Mouse (Mus musculus): Measurements from ENCODE around the gene Gm10647. TPM values are rescaled to one million over a fixed set of nuclear protein-coding genes. Genes with fewer than 3 reads are reported as not detected.

Gm10647 gene
- polyA plus RNA-seq, 1 experiment from 2014 or later: 0.34 TPM

DNA sequence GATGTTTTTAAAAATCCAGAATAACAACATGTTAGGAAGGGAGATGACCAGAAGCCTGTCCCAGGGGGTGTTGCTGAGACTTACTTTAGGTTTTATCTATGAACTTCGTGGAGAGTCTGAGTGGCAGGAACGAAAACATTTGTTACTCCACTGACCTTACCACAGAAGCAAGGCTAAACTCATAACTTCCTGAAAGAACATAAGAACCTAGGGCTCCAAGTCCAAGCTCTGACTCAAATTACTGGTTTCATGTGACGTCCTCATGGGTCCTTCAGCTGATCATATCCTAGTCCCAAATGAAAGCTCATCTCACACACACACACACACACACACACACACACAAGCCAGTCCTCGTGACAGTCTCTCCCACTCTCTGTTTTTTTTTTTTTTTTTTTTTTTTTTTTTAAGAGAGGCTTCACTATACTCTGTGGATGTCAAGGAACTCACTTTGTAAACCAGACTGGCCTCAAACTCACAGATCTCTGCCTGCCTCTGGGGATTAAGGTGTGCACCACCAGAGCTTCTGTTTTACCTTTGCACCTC is 35.6 kb downstream of the Gm10647 start:
- Histone ChIP-seq H3K4me1 (replicated peaks; ENCODE audit: control insufficient read depth, insufficient read depth, low read length) (peaks cover 5% of the 10 kb centered on the region; the same call in 1 of the 2 replicates), H3K36me3 (ENCODE audit: control insufficient read depth, insufficient read depth, low read length) (no peaks in the 10 kb centered on the region), H3K9me3 (ENCODE audit: control insufficient read depth, low read length) (no peaks in the 10 kb centered on the region), H3K9ac (ENCODE audit: low read depth, low read length) (no peak overlapping the region), H3K27me3 (ENCODE audit: control insufficient read depth, insufficient read depth, low read length) (peaks cover 7% of the 10 kb centered on the region; the same call in 1 of the 2 replicates), H3K27ac (ENCODE audit: low read depth, low read length) (no peak overlapping the region), H3K4me3 (ENCODE audit: low read depth, low read length) (no peak overlapping the region), H3K4me2 (replicated peaks; ENCODE audit: low read depth, low read length) (no peak overlapping the region)
- DNase-seq (ENCODE audit: low spot score): no peak
- ATAC-seq (ENCODE audit: low FRiP score): no peak
- WGBS: 63% methylated on average over 4 of the region's 4 CpGs

DNA sequence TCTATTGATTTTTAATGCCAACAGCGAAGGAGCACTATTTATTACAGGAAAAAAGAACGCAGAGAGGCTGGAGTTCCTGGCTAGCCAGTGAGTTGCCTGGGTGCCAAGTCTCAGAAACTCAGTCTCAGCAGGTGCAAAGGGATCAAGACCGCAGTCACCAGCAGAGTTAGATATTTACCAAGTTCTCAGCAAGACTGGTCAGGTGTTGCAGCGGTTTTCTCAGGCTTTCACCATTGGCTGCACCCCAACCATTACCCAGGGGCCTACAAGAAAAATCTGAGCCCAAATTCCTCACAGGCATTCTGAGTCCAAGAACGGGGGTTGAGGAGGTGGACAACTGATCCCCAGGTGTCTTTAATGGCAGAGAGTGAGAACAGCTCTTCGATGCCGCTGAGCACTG is 37.0 kb downstream of the Gm10647 start:
- no peaks in the 10 kb centered on the region for H3K9me3 ChIP-seq (ENCODE audit: control insufficient read depth, low read length)
- peak overlapping the region; percentile 52 for H3K4me3 ChIP-seq (ENCODE audit: low read depth, low read length)
- ATAC-seq (ENCODE audit: low FRiP score) (no peak), DNase-seq (ENCODE audit: low spot score) (no peak)
- 13% methylated on average over 7 of the region's 7 CpGs for WGBS
- peaks cover 7% of the 10 kb centered on the region; the same call in 1 of the 2 replicates for H3K27me3 ChIP-seq (ENCODE audit: control insufficient read depth, insufficient read depth, low read length)
- peak overlapping the region; percentile 17; the same call in 1 of the 2 replicates for H3K9ac ChIP-seq (ENCODE audit: low read depth, low read length)
- H3K36me3 ChIP-seq (ENCODE audit: control insufficient read depth, insufficient read depth, low read length): no peaks in the 10 kb centered on the region
- peaks cover 5% of the 10 kb centered on the region; the same call in 1 of the 2 replicates for H3K4me1 ChIP-seq (replicated peaks; ENCODE audit: control insufficient read depth, insufficient read depth, low read length)
- peak overlapping the region; percentile 94 for H3K4me2 ChIP-seq (replicated peaks; ENCODE audit: low read depth, low read length)
- no peak overlapping the region for H3K27ac ChIP-seq (ENCODE audit: low read depth, low read length)

DNA sequence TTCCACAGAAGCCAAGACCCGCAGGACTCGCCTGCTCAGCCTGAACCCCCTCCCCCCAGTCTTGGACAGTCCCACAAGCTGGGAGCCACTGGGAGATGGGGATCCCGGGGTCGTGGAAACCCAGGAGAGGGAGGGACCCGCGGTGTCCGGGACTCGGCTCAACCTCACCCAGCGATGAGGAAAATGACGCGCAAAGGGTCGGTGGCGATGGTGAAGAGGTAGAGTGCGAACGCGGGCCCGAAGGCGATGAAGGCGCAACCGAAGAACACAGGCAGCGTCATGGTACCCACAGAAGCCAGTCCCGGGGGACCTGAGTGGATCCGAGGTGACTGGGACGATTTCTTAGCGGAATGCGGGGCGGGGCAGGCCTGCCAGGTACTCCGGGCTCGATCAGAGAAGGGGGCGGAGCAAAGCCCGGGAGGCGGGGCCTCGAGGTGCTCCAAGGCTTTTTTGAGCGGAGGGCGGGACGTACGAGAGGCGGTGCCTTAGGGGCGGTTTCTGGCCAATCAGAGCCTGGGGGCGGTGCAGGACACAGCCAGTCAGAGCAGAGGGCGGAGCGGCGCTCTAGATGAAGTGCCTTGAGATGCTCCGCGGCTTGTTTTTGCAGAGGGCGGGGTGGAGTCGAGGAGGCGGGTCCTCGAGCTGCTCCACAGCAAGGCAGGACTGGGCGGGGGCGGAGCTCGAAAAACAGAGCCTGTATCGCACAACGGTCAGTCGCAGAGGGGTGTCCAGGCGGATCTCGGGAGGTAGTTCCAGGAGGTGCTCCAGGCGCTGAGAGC is 37.7 kb downstream of the Gm10647 start, which contains the start of gene Aph1c:
TSS of gene Aph1c (minus strand) at position 409 of the 779 bp plus-strand sequence.
- DNase-seq (ENCODE audit: low spot score) (peak; percentile 99), ATAC-seq (ENCODE audit: low FRiP score) (peak; percentile 100)
- WGBS: under 1% methylated on average over 57 of the region's 58 CpGs
- H3K36me3 ChIP-seq (ENCODE audit: control insufficient read depth, insufficient read depth, low read length): no peaks in the 10 kb centered on the region
- H3K9ac ChIP-seq (ENCODE audit: low read depth, low read length): peak within 1 kb of the TSS; percentile 55
- peak within 1 kb of the TSS; percentile 94 for H3K4me2 ChIP-seq (replicated peaks; ENCODE audit: low read depth, low read length)
- peak within 1 kb of the TSS; percentile 52 for H3K4me3 ChIP-seq (ENCODE audit: low read depth, low read length)
- 0 out of 2 replicates have a peak within 1 kb of the TSS, but pooled peaks have one; percentile 12 for H3K27ac ChIP-seq (ENCODE audit: low read depth, low read length)
- no peaks in the 10 kb centered on the region for H3K9me3 ChIP-seq (ENCODE audit: control insufficient read depth, low read length)
- peaks cover 5% of the 10 kb centered on the region; the same call in 1 of the 2 replicates for H3K4me1 ChIP-seq (replicated peaks; ENCODE audit: control insufficient read depth, insufficient read depth, low read length)
- peaks cover 7% of the 10 kb centered on the region; the same call in 1 of the 2 replicates for H3K27me3 ChIP-seq (ENCODE audit: control insufficient read depth, insufficient read depth, low read length)

DNA sequence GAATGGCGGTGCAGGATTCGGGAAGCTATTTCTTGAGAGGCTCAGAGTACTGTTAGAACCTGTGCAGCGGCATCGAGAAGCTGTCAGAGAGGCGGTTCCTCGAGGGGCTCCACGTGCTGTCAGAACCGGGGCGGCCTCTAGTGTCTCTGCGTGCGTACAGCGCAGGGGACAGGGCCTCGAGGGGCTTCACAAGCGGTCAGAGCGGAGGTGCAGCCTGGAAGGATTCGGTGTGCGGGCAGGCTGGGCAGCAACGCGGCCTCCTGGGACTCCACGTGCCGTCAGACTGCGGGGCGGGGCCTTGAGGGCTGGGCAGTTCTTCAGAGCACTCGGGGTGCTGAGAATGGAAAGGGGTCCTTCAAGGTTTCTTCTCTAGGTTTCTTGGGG is 38.2 kb downstream of the Gm10647 start:
- peaks cover 5% of the 10 kb centered on the region; the same call in 1 of the 2 replicates for H3K4me1 ChIP-seq (replicated peaks; ENCODE audit: control insufficient read depth, insufficient read depth, low read length)
- H3K27me3 ChIP-seq (ENCODE audit: control insufficient read depth, insufficient read depth, low read length): peaks cover 7% of the 10 kb centered on the region; the same call in 1 of the 2 replicates
- 0 out of 2 replicates have a peak overlapping the region, but pooled peaks have one; percentile 12 for H3K27ac ChIP-seq (ENCODE audit: low read depth, low read length)
- H3K9me3 ChIP-seq (ENCODE audit: control insufficient read depth, low read length): no peaks in the 10 kb centered on the region
- H3K36me3 ChIP-seq (ENCODE audit: control insufficient read depth, insufficient read depth, low read length): no peaks in the 10 kb centered on the region
- DNase-seq (ENCODE audit: low spot score) (no peak), ATAC-seq (ENCODE audit: low FRiP score) (peak; percentile 87)
- 0% methylated on average over 23 of the region's 24 CpGs for WGBS
- peak overlapping the region; percentile 94 for H3K4me2 ChIP-seq (replicated peaks; ENCODE audit: low read depth, low read length)
- peak overlapping the region; percentile 52 for H3K4me3 ChIP-seq (ENCODE audit: low read depth, low read length)
- peak overlapping the region; percentile 55 for H3K9ac ChIP-seq (ENCODE audit: low read depth, low read length)

DNA sequence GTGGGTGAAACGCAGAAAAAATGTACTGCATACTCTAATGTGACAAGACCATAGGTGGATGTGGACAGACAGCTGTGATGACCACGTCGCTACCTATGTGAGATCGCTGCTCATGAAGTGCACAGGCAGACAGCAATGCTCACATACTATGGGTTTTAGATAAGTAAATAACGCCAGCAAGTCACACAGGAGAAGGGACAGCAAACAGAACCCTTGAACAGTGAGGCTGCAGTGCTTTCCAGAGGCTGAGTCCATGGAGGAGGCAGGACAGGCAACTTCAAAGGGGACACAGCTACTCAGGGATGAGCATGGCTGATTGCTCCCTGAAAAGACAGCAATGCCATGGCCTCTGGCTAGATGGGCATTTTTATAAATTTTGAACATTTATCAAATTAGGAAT is 50.0 kb downstream of the Gm10647 start:
- WGBS: 91% methylated on average over 5 of the region's 5 CpGs
- Histone ChIP-seq H3K27me3 (ENCODE audit: control insufficient read depth, insufficient read depth, low read length) (no peaks in the 10 kb centered on the region), H3K36me3 (ENCODE audit: control insufficient read depth, insufficient read depth, low read length) (no peaks in the 10 kb centered on the region), H3K9ac (ENCODE audit: low read depth, low read length) (no peak overlapping the region), H3K4me3 (ENCODE audit: low read depth, low read length) (no peak overlapping the region), H3K27ac (ENCODE audit: low read depth, low read length) (no peak overlapping the region), H3K4me2 (replicated peaks; ENCODE audit: low read depth, low read length) (no peak overlapping the region), H3K9me3 (ENCODE audit: control insufficient read depth, low read length) (no peaks in the 10 kb centered on the region), H3K4me1 (replicated peaks; ENCODE audit: control insufficient read depth, insufficient read depth, low read length) (no peaks in the 10 kb centered on the region)
- ATAC-seq (ENCODE audit: low FRiP score) (no peak), DNase-seq (ENCODE audit: low spot score) (no peak)

Other genes with a start within 250 kb of the Gm10647 start
- 101 and 117 TPM in 2 replicates for gene Usp3, start 203.9 kb upstream of the Gm10647 start, polyA plus RNA-seq (2014; fragmentation: Nextera tagmentation; extraction: Ambion mirVana)
- 1.0 and 1.2 TPM in 2 replicates for gene Car12, start 83.4 kb upstream of the Gm10647 start, polyA plus RNA-seq (2014; fragmentation: Nextera tagmentation; extraction: Ambion mirVana)
- 16.7 and 20.4 TPM in 2 replicates for gene Aph1b, start 1.5 kb upstream of the Gm10647 start, polyA plus RNA-seq (2014; fragmentation: Nextera tagmentation; extraction: Ambion mirVana)
- gene Aph1c, start 37.7 kb downstream of the Gm10647 start, polyA plus RNA-seq (2014; fragmentation: Nextera tagmentation; extraction: Ambion mirVana): 1.1 and 2.9 TPM in 2 replicates
- 34.3 and 34.9 TPM in 2 replicates for gene Rab8b, start 122.6 kb downstream of the Gm10647 start, polyA plus RNA-seq (2014; fragmentation: Nextera tagmentation; extraction: Ambion mirVana)
- gene Rps27l, start 149.0 kb downstream of the Gm10647 start, polyA plus RNA-seq (2014; fragmentation: Nextera tagmentation; extraction: Ambion mirVana): 603 TPM in 2 replicates
- gene Lactb, start 178.4 kb downstream of the Gm10647 start, polyA plus RNA-seq (2014; fragmentation: Nextera tagmentation; extraction: Ambion mirVana): 11.2 and 12.0 TPM in 2 replicates

Measured in hindbrain, embryonic 11.5 days (tissue).